Mouse (Mus musculus) cerebellum, postnatal 10 days (tissue): Measurements from ENCODE around the gene Rundc3a.

Experiments used
- DNase-seq, 2 experiments: peaks; one replicate each; pipeline ENCODE4 v3.0.0; 2021; ENCODE audit warnings: mixed read lengths in 2 of 2

Gene Rundc3a

DNA sequence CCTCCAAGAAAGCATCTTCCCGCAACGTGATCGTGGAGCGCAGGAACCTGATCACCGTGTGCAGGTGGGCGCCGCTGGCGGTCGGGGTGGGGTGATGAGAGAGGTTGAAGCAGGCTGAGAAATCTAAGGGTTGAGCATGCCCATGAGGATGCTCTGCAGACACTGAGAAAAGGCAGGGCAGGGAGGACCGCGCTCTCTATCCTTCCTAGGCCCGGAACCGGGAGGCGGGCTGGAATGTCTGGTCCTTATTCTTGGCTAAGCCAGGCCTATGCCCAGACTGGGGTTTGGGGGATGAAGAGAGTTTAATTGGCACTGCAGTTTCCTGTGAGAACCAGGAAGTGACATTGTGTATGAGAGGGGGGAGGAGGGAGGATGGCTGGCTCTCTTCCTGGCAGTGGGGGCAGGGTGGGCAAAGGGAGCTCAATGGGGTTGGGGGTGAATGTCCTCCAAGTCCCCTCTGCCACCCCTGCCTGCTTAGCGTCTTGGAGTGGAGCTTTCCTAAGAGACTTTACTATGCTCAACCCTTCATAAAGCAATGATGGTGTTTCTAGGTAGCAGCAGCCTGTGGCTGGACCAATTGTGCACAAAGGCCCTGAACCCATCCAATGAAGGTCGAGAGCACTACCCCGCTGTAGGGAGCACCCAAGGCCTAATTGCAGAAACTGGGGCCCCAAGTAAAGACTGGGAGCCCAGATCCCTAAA is 667 bp downstream of the Rundc3a start:
- peak; percentile 86 to 89 for DNase-seq

- peak; percentile 65 to 68 for DNase-seq
Measured at GRCm38 (mm10) chr11:102394421-102395124, 1.4 kb downstream of the Rundc3a start.

DNA sequence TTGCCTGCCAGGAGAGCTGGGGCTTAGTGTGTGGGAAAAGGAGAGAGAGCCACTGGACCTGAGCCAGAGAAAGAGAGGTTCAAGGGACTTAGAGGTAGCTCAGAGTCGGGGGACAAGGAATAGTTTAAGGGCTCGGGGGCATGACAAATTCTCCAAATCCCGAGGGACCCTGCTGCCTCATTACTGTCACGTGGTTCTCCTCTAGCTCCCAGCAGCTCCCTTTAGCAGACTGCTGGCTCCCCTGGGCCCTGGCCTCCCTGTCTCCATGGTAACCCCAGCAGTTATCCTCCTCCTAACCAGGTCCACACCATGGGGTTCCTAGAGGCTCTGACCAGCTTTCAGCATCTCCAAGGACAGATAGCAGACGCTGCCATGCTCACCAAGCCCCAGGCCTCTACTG is 2.0 kb downstream of the Rundc3a start:
- peak; percentile 74 for DNase-seq

- DNase-seq: peak; percentile 34 to 46
Measured at GRCm38 (mm10) chr11:102396263-102396662, 3.1 kb downstream of the Rundc3a start.

- DNase-seq: peak; percentile 57
Measured at GRCm38 (mm10) chr11:102396671-102397141, 3.5 kb downstream of the Rundc3a start.

DNA sequence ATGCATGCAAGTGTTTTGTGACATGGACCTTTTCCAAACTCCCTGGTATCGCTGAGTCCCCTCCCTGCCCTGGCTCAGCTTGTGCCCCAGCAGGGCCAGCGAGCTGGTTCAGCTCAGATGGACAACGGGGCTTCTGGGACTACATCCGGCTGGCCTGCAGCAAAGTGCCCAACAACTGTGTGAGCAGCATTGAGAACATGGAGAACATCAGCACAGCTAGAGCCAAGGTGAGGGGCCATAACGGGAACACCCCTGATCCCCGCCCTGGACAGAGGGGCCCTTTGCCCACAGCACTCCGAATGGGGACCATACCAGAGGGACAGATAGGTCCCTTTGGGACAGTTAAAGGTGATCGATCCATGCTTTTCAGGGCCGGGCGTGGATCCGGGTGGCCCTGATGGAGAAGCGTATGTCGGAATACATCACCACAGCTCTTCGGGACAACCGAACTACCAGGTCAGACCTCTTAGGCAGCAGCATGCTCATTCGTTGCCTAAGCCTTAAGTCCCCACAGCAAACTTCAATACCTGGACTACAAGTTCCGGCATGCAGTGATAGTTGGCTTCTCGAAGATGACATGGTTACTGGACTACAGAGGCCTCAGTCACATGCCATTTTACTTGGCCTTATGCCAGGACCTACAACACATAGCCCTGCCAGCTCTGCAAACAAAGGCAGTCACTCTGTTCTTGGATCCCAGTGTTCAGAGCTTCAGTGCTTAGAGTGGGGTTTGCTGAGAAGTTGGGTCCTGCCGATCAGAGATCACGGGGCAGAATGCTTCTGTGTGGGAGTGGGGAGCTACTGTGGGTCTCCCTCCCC is 5.0 kb downstream of the Rundc3a start:
- peak; percentile 78 to 88 for DNase-seq

DNA sequence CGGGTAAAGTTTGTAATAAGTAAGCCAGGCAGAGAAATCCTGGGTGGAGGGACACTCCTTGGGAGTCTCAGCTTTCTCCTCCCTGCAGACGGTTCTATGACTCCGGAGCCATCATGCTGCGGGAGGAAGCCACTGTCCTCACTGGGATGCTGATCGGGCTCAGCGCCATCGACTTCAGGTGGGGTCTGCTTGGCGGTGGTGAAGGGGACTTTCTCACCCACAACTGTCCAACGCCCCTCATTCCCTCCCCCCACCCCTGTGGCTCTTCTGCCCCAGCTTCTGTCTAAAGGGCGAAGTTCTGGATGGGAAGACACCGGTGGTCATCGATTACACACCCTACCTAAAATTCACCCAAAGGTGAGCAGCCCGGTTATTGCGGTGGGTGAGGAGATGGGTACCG is 5.9 kb downstream of the Rundc3a start:
- peak; percentile 37 to 39 for DNase-seq

- DNase-seq: peak; percentile 39 to 46
Measured at GRCm38 (mm10) chr11:102399610-102400072, 6.4 kb downstream of the Rundc3a start.

DNA sequence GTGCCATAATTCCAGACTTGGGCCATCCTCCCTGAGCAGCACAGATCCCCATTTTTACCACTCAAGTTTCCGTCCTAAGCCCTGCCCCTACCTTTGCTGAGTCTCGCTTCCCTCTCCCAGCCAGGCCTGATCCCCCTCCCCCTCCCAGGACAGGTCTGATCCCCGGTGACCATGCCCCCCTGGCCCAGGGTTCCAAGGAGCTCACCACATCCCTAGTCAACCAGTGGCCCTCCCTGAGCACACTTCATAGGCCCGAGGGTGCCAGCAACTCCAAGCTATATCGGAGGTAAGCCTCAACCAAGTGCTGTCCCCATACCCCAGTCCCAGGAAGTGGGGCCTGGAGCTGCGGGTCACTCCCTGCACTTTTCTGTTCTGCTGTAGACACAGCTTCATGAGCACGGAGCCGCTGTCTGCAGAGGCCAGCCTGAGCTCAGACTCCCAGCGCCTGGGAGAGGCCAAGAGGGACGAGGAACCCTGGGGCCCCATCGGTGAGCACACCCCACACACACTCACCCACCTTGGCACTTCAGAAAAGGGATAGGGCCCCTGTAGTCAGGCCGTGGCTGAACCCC is 7.4 kb downstream of the Rundc3a start:
- DNase-seq: peak; percentile 31 to 34

DNA sequence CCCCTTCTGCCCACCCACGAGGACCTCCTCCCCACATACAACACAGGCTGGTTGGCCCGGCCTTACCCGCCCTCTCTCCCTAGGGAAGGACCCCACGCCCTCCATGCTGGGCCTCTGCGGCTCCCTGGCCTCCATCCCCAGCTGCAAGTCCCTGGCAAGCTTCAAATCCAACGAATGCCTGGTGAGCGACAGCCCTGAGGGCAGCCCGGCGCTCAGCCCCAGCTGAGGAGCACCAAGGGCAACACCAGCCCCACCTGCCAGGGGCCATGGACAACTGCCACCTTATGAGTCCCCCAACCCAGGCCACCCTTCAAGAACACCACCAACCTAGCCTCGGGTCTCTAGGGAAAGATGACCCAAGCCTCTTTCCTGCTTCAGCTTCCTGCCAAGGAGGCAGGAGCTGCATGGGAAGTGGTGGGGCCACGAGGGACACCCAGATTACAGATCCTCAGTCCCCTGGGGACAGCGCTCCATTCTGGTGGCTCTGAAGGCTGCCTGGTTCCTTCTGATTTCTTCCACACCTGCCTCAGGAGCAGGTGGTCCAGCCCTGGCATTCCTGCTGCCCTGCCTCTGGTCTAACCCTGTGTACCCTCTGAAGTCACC is 8.8 kb downstream of the Rundc3a start:
- DNase-seq: peak; percentile 39 to 42

- no peak for DNase-seq
Measured at GRCm38 (mm10) chr11:102403657-102404056, 10.5 kb downstream of the Rundc3a start.

DNA sequence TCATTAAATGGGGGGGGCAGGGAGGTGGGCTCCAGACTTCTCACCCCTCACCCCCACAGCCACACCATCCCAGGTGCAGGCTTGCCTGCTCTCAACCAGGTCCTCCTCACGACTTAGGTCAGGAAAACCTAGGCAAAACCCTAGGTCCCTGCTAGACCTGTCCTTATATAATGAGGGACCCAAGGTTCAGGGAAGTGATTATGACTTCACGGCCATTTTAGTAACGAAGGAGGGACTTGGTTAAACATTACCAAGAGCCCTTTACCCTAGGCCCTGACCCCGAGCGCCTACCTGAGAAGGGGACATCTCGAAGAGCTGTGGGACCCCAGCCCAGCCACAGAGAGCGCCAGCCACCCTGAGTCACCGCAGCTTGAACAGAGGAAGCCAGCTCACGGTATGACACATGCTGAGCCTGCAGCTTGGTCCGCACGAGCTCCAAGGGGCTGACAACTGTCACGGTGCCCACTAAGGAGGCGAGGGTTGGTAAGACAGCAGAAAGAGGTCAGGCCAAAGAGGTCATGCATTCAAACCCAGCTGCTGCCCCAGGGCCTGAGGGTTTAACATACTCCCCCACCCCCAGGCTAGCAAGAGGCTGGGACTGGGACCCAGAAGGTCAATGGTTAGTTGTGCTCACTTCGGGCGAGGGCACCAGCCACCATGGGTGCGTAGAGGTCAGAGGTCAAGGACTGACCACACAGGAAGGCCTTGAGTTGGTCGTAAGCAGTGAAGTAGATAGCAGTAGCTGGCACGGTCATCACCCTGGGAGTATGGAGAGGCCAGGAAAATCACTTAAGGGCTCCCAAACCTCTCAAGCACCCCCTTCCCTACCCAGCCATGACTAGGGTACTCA is 11.2 kb downstream of the Rundc3a start:
- peak in 1 of 2 experiments; percentile 19 for DNase-seq

- peak in 1 of 2 experiments; percentile 25 for DNase-seq
Measured at GRCm38 (mm10) chr11:102405544-102406285, 12.5 kb downstream of the Rundc3a start.

- DNase-seq: peak in 1 of 2 experiments; percentile 36
Measured at GRCm38 (mm10) chr11:102406401-102406800, 13.2 kb downstream of the Rundc3a start.

DNA sequence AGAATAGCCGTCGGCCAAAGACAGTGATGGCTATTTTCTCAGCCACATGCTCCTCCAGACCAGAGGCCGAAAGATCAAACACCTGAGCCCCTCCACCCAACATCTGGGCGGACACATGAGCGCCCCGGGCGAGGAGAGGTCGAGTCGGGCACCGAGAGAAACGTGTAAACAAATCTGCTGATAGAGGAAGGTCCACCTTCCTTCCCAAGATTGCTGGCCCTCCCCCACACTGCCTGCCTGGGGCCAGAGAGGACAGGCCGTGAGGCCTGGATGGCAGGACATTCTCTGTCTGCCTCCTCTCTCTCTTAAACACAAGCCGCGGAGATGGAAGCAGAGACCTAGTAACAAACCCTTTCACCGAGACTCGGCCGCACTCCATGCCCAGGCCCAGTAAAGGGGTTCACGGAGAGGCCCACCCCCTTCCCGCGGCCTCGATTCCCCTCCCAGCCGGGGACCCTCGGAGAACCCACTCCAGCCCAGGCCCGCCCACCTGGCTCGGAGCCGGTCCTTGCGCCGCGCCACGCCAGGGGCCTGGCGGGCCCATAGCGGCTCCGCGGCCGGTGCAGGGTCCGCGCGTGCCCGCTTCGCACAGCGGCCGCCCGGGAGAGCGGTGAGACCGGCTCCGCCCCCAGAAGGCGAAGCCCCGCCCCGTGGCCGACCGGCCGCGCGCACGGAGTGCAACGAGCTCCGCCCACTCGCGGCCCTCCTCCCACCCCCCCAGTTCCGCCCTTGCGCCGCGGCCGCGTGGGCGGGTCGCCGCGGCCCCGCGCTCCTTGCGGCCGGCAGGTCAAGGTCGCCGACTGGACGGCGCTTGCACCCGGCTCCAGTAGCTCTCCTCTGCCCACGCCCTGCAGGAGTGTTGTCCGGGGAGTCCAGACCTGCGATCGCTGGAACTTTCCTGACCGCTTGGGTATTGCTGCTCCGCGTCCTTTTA is 14.0 kb downstream of the Rundc3a start:
- DNase-seq: peak; percentile 98 to 99

- no peak for DNase-seq
Measured at GRCm38 (mm10) chr11:102407834-102408215, 14.6 kb downstream of the Rundc3a start, which contains the start of gene Slc25a39. TSS of gene Slc25a39 (minus strand) at chr11:102407946.

DNA sequence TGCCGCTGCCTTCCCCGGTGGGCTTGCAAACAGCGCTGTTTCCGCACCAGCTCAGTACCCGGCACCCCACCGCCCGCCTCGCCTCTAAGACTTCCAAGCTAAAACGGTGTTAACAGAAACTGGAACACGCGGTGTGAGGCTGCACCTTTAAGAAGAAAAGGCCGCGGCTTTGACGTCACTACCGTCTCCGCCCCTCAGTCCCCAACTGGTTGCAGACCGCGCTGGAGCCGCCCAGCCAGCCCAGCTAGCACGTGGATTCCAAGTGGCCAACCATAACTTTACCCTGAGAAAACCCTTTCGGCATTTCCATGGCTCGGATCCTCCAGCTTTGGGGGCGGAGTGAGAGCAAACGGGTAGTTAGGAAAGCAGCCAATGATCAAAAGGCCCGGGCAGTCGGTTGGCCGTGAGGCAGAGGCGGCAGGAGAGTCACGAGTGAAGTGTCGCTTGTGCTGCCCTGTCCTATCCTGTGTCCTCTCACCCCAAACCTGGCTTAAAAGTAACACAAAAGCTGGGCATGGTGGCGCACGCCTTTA is 15.2 kb downstream of the Rundc3a start:
- peak; percentile 97 to 98 for DNase-seq

- peak in 1 of 2 experiments; percentile 17 for DNase-seq
Measured at GRCm38 (mm10) chr11:102408888-102409794, 15.9 kb downstream of the Rundc3a start.
